Mouse (Mus musculus): ENCODE results near the gene Dnajb12. TPM values are rescaled to one million over a fixed set of nuclear protein-coding genes. Genes with fewer than 3 reads are reported as not detected.

The Dnajb12 gene
- polyA plus RNA-seq, 1 experiment from 2014 or later = 36.0 TPM

DNA sequence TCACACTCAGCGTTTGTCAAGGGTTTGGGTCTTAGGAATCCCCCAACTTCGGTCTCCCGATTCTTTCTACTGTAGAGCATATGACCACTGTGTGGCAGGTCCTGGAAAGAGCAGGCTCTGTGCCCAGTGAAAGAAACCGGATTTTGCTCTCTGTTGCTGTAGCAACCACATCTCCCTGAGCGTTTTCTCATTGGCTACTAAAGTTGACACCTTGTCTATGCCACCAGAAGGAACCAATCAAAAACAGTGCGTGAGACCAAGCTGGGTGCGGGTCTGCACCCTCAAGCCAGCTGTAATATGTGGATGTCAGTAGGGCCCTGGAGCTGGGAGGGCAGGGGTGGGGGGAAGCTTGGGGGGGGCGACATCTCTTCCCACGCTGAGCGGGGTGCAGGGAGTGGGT lies 51.6 kb downstream of the Dnajb12 start:
- Histone ChIP-seq H3K4me3 (ENCODE audit: low read length) (no peak overlapping the region), H3K27ac (ENCODE audit: low read depth, low read length) (no peak overlapping the region)
- WGBS = 16% methylated on average over 10 of the region's 10 CpGs

DNA sequence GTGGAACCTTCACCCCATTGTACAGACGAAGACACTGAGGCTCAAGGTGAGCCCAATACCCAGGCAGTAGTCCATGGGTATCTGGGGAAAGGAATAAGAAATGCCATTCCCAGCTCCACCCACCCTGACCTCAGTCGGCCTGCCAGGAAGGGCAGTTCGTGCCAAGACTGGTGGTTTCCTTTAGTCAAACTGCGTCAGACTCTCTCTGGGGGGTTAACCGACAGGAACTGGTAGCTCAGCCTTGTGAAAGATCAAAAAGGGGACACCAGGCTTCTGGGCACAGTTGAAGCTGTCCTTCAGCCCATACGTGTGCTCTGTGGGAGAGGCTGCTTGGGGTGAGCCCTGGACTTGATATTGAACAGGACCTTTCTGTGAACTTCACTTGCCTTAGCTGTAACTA lies 53.2 kb downstream of the Dnajb12 start:
- 65% methylated on average over 6 of the region's 6 CpGs for WGBS
- no peaks in the 10 kb centered on the region for H3K4me1 ChIP-seq (ENCODE audit: control insufficient read depth, insufficient read depth, low read length)
- no peaks in the 10 kb centered on the region for H3K9me3 ChIP-seq (ENCODE audit: control insufficient read depth, low read length)
- H3K36me3 ChIP-seq (ENCODE audit: control insufficient read depth, insufficient read depth, low read length) = no peaks in the 10 kb centered on the region
- H3K27ac ChIP-seq (ENCODE audit: low read depth, low read length) = no peak overlapping the region
- H3K27me3 ChIP-seq (ENCODE audit: control insufficient read depth, insufficient read depth, low read length) = no peaks in the 10 kb centered on the region
- no peak for ATAC-seq (ENCODE audit: low FRiP score, low TSS enrichment)
- H3K4me3 ChIP-seq (ENCODE audit: low read length) = no peak overlapping the region
- no peak overlapping the region for H3K9ac ChIP-seq (ENCODE audit: low read depth, low read length)
- H3K4me2 ChIP-seq (replicated peaks; ENCODE audit: low read depth, low read length) = no peak overlapping the region

More for the DNA sequence above, 51.6 kb downstream of the Dnajb12 start:
- no peaks in the 10 kb centered on the region for H3K9me3 ChIP-seq (ENCODE audit: control insufficient read depth, low read length)
- H3K9ac ChIP-seq (ENCODE audit: low read depth, low read length) = no peak overlapping the region
- H3K36me3 ChIP-seq (ENCODE audit: control insufficient read depth, insufficient read depth, low read length) = no peaks in the 10 kb centered on the region
- H3K4me1 ChIP-seq (ENCODE audit: control insufficient read depth, insufficient read depth, low read length) = no peaks in the 10 kb centered on the region
- H3K27me3 ChIP-seq (ENCODE audit: control insufficient read depth, insufficient read depth, low read length) = no peaks in the 10 kb centered on the region
- peak; percentile 62; the same call in 1 of the 2 replicates for ATAC-seq (ENCODE audit: low FRiP score, low TSS enrichment)
- no peak overlapping the region for H3K4me2 ChIP-seq (replicated peaks; ENCODE audit: low read depth, low read length)

DNA sequence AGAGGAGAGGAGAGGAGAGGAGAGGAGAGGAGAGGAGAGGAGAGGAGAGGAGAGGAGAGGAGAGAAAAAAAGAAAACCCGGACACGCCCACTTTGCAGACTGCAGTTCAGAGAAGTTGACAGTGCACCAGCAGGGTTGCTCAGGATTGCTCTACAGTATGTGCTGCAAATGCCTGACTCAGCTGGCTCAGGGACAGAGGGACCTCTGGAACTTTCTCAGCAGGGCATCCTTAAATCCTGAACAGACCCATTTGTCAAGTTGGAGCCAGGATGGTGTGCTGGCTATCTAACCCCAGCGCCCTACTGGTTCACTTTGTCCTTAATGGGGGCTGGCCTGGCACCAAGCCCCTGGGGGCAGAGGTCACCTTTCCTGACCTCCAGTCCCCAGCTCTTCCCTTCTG lies 54.7 kb downstream of the Dnajb12 start:
- H3K27ac ChIP-seq (ENCODE audit: low read depth, low read length) = no peak overlapping the region
- H3K27me3 ChIP-seq (ENCODE audit: control insufficient read depth, insufficient read depth, low read length) = no peaks in the 10 kb centered on the region
- ATAC-seq (ENCODE audit: low FRiP score, low TSS enrichment) = no peak
- WGBS = 62% methylated on average over 3 of the region's 3 CpGs
- no peak overlapping the region for H3K4me3 ChIP-seq (ENCODE audit: low read length)
- H3K36me3 ChIP-seq (ENCODE audit: control insufficient read depth, insufficient read depth, low read length) = no peaks in the 10 kb centered on the region
- H3K9ac ChIP-seq (ENCODE audit: low read depth, low read length) = no peak overlapping the region
- H3K4me1 ChIP-seq (ENCODE audit: control insufficient read depth, insufficient read depth, low read length) = no peaks in the 10 kb centered on the region
- H3K9me3 ChIP-seq (ENCODE audit: control insufficient read depth, low read length) = no peaks in the 10 kb centered on the region
- H3K4me2 ChIP-seq (replicated peaks; ENCODE audit: low read depth, low read length) = no peak overlapping the region

DNA sequence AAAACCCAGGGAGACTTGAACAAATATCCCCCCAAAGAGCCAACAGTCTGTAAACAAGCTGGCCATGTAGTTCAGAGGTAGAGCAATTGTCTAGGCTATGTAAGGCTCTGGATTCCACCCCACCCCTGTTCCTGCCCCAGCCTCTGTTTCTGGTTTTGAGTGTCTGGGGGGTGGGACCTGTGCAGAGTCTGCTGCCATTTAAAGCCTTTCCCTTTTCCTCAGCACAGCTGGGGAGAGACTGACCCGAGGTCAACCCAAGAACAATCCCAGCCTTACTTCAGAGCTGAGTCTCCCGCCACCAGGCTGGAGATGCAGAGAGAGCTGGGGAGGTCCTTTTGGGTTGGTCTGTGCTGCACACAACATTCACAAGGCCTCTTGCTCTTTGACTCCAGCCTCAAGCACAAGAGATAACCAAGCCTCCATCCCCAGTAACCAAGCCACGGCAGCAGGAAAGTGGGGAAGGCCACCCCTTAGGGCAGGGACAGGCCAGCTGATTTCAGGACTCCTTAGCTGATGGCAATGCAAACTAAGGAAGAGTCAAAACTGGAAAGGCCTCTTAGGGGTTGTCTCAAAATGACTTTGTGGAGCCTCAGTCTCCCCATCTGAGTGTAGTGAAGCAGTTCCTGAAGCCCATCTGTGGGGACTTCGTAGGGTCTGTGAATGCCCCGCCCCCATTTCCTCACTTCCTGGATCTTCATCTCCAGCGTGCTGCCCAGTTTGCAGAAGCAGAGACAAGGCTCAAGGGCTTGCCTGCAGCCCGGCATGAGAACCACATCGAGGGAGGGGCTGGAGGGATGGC lies 56.9 kb downstream of the Dnajb12 start:
- Histone ChIP-seq H3K27me3 (ENCODE audit: control insufficient read depth, insufficient read depth, low read length) (no peaks in the 10 kb centered on the region), H3K4me1 (ENCODE audit: control insufficient read depth, insufficient read depth, low read length) (no peaks in the 10 kb centered on the region), H3K4me3 (ENCODE audit: low read length) (no peak overlapping the region), H3K9ac (ENCODE audit: low read depth, low read length) (no peak overlapping the region), H3K9me3 (ENCODE audit: control insufficient read depth, low read length) (no peaks in the 10 kb centered on the region), H3K36me3 (ENCODE audit: control insufficient read depth, insufficient read depth, low read length) (no peaks in the 10 kb centered on the region), H3K27ac (ENCODE audit: low read depth, low read length) (no peak overlapping the region), H3K4me2 (replicated peaks; ENCODE audit: low read depth, low read length) (no peak overlapping the region)
- no peak for ATAC-seq (ENCODE audit: low FRiP score, low TSS enrichment)
- WGBS = 55% methylated on average over 8 of the region's 8 CpGs

DNA sequence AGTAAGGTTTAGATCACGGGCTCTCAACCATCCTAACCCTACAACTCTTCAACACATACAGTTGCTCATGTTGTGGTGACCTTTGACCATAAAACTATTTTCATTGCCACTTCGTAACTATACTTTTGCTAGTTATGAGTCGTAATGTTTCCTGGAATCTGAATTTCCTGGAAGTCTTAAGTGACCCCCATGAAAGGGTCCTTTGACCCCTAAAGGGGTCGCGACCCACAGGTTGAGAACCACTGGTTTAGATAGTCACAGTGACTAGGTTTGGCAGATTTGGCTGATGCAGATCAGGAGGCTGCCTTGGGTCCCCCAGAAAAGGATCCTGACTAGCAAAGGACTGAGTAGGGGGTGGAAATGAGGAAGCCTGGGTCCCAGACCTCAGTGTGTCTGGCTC lies 59.3 kb downstream of the Dnajb12 start:
- ATAC-seq (ENCODE audit: low FRiP score, low TSS enrichment) = no peak
- Histone ChIP-seq H3K9me3 (ENCODE audit: control insufficient read depth, low read length) (no peaks in the 10 kb centered on the region), H3K4me3 (ENCODE audit: low read length) (no peak overlapping the region), H3K4me1 (ENCODE audit: control insufficient read depth, insufficient read depth, low read length) (peaks cover 11% of the 10 kb centered on the region), H3K4me2 (replicated peaks; ENCODE audit: low read depth, low read length) (no peak overlapping the region), H3K27ac (ENCODE audit: low read depth, low read length) (no peak overlapping the region), H3K36me3 (ENCODE audit: control insufficient read depth, insufficient read depth, low read length) (no peaks in the 10 kb centered on the region), H3K9ac (ENCODE audit: low read depth, low read length) (no peak overlapping the region), H3K27me3 (ENCODE audit: control insufficient read depth, insufficient read depth, low read length) (no peaks in the 10 kb centered on the region)
- 73% methylated on average over 5 of the region's 5 CpGs for WGBS

DNA sequence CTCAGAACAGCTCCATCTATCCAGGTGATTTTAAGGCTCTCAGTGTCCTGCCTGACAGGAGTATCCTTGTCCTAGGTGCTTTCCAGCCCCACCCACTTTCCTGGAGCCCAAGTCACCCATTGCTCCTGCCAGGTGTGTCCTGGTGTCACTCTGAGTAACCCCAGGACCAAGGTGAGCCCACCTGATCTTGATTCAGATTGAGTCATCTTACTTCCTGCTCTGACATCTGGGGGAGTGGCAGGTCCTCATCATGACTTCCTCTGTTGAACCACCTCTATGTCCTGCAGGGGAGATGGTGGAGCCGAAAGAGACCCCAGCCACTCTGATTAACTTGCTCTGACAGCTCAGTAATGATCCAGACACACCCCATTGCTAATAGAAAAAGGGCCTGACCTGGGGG lies 59.7 kb downstream of the Dnajb12 start:
- no peak for ATAC-seq (ENCODE audit: low FRiP score, low TSS enrichment)
- no peak overlapping the region for H3K27ac ChIP-seq (ENCODE audit: low read depth, low read length)
- peaks cover 11% of the 10 kb centered on the region for H3K4me1 ChIP-seq (ENCODE audit: control insufficient read depth, insufficient read depth, low read length)
- H3K9ac ChIP-seq (ENCODE audit: low read depth, low read length) = no peak overlapping the region
- WGBS = 50% methylated on average over 1 of the region's 1 CpGs
- no peaks in the 10 kb centered on the region for H3K27me3 ChIP-seq (ENCODE audit: control insufficient read depth, insufficient read depth, low read length)
- H3K4me3 ChIP-seq (ENCODE audit: low read length) = no peak overlapping the region
- H3K9me3 ChIP-seq (ENCODE audit: control insufficient read depth, low read length) = no peaks in the 10 kb centered on the region
- no peak overlapping the region for H3K4me2 ChIP-seq (replicated peaks; ENCODE audit: low read depth, low read length)
- no peaks in the 10 kb centered on the region for H3K36me3 ChIP-seq (ENCODE audit: control insufficient read depth, insufficient read depth, low read length)

DNA sequence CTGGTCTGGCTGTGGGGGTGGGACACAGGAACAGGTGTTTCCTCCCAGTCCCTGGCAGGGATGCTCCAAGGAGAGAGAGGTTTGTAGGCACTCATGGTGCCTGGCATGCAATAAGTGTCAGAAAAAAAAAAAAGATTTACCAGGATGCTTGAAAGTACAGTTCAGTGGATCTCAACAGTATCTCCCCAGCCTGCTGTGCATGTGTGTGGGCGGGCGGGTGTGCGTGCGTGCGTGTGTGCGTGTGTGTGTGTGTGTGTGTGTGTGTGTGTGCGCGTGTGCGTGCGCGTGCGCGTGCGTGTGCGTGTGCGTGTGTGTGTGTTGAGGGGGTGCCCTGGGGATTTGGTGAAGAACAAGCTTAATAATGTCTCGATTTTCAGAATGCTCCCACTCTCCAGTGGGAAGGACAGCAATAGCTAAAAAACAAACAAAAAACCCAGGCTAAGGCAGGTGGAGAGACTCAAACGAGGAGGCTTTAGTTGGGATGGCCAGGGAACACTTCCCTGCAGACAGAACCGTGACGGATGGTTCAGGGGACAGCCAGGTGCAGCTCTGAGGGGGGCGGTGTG lies 63.0 kb downstream of the Dnajb12 start:
- H3K4me1 ChIP-seq (ENCODE audit: control insufficient read depth, insufficient read depth, low read length) = peaks cover 11% of the 10 kb centered on the region
- H3K9me3 ChIP-seq (ENCODE audit: control insufficient read depth, low read length) = no peaks in the 10 kb centered on the region
- H3K4me3 ChIP-seq (ENCODE audit: low read length) = peak overlapping the region; percentile 21
- H3K9ac ChIP-seq (ENCODE audit: low read depth, low read length) = peak overlapping the region; percentile 52; the same call in 1 of the 2 replicates
- WGBS = 48% methylated on average over 21 of the region's 21 CpGs
- H3K27me3 ChIP-seq (ENCODE audit: control insufficient read depth, insufficient read depth, low read length) = no peaks in the 10 kb centered on the region
- H3K4me2 ChIP-seq (replicated peaks; ENCODE audit: low read depth, low read length) = peak overlapping the region; percentile 50
- ATAC-seq (ENCODE audit: low FRiP score, low TSS enrichment) = no peak
- H3K27ac ChIP-seq (ENCODE audit: low read depth, low read length) = peak overlapping the region; percentile 53; the same call in 1 of the 2 replicates
- no peaks in the 10 kb centered on the region for H3K36me3 ChIP-seq (ENCODE audit: control insufficient read depth, insufficient read depth, low read length)

DNA sequence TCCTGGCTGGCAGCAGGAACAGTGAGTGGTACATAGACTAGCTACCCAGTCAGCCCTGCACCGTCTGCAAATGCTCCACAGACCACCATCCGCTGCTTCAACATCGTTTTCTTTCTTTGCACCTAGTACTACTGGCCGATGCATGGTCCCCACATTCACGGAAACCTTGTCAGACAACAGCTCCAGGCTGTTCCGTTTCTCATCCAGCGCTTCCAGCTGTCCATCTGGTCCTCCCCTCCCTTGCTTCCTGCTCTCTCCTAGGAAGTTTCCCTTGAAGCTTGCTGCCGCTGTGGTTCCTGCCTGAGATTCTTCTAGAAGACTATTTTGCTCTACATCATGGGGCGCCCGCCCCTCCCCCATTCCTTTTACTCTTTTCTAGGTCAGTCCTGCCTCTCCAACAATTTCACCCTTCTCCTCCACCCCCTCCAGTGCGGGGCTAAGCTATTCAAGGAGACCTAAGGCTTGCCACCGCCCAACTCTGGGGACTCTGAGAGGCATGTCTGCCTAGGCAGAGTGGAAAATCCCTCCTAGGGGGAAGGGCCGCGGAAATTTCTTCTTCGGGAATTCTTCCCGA lies 63.6 kb downstream of the Dnajb12 start:
- peak overlapping the region; percentile 21 for H3K4me3 ChIP-seq (ENCODE audit: low read length)
- no peaks in the 10 kb centered on the region for H3K27me3 ChIP-seq (ENCODE audit: control insufficient read depth, insufficient read depth, low read length)
- H3K4me2 ChIP-seq (replicated peaks; ENCODE audit: low read depth, low read length) = peak overlapping the region; percentile 50
- H3K9me3 ChIP-seq (ENCODE audit: control insufficient read depth, low read length) = no peaks in the 10 kb centered on the region
- peak overlapping the region; percentile 52 for H3K9ac ChIP-seq (ENCODE audit: low read depth, low read length)
- 3% methylated on average over 16 of the region's 16 CpGs for whole genome bisulfite sequencing
- peak overlapping the region; percentile 53 for H3K27ac ChIP-seq (ENCODE audit: low read depth, low read length)
- ATAC-seq (ENCODE audit: low FRiP score, low TSS enrichment) = peak; percentile 74; the same call in 1 of the 2 replicates
- peaks cover 11% of the 10 kb centered on the region for H3K4me1 ChIP-seq (ENCODE audit: control insufficient read depth, insufficient read depth, low read length)
- H3K36me3 ChIP-seq (ENCODE audit: control insufficient read depth, insufficient read depth, low read length) = no peaks in the 10 kb centered on the region

All from kidney, embryonic 14.5 days (tissue).